Mouse (Mus musculus): ENCODE measurements around the gene Zfp827. TPM values are rescaled to one million over a fixed set of nuclear protein-coding genes. Genes with fewer than 3 reads are reported as not detected.

The Zfp827 gene
- polyA plus RNA-seq, 1 experiment from 2014 or later, result 4.3 TPM

DNA sequence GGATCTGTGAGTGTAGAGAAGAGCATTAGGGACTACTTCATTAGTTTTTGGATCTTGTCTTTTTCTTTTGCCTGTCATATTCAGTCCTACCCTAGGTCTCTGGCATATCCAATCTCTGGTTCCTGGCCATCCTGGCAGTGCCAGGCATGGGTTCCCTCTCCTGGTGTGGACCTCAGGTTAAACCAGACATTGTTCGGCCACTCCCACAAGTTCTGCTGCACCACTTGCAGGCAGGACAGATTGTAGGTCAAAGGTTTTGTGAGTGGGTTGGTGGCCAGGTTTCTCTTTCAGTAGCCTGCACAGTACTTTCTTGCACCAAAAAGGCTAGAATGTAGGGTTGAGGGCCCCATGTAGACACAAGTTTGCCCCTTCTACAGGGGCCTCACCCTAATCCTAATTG lies 125.0 kb downstream of the Zfp827 start:
- no peak overlapping the region for H3K4me3 ChIP-seq (ENCODE audit: low read depth, low read length)
- peaks cover 8% of the 10 kb centered on the region; the same call in 1 of the 2 replicates for H3K36me3 ChIP-seq (ENCODE audit: control insufficient read depth, insufficient read depth)
- WGBS, result 81% methylated on average over 1 of the region's 1 CpGs
- H3K9ac ChIP-seq (ENCODE audit: low read depth, low read length), result no peak overlapping the region
- no peak overlapping the region for H3K4me2 ChIP-seq (replicated peaks; ENCODE audit: low read depth)
- 0 out of 2 replicates have a peak, but pooled peaks cover 3% of the 10 kb centered on the region for H3K4me1 ChIP-seq (replicated peaks; ENCODE audit: control insufficient read depth, insufficient read depth, low read length)
- H3K27me3 ChIP-seq (replicated peaks; ENCODE audit: control insufficient read depth, insufficient read depth, low read length), result no peaks in the 10 kb centered on the region
- TF ChIP-seq CTCF (IDR thresholded peaks at IDR 0.05; ENCODE audit: low read depth), result no peak
- H3K9me3 ChIP-seq (ENCODE audit: control insufficient read depth), result no peaks in the 10 kb centered on the region
- ATAC-seq, result 0 out of 2 replicates have a peak, but pooled peaks have one; percentile 41
- H3K27ac ChIP-seq (ENCODE audit: low read depth, low read length), result no peak overlapping the region

DNA sequence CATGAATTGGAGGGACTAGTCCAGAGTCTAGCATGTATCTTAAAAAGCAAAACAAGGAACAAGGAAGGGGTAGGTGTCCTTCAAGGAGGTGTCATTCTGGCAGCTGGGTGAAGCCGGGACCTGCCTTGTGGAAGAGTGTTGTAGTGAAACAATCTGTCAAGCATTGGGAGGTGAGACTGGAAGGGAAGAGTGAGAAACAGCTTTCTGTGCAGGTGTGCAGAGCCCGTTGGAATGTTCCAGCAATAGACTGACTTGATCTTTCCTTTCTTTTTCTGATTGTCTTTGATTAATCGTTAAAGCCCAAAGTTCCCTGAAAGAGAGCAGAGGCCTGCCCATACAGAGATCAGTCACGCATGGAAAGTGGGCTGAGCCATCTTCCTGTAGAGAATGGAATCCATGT lies 125.4 kb downstream of the Zfp827 start:
- Histone ChIP-seq H3K4me2 (replicated peaks; ENCODE audit: low read depth) (no peak overlapping the region), H3K9ac (ENCODE audit: low read depth, low read length) (no peak overlapping the region), H3K9me3 (ENCODE audit: control insufficient read depth) (no peaks in the 10 kb centered on the region), H3K27ac (ENCODE audit: low read depth, low read length) (0 out of 2 replicates have a peak overlapping the region, but pooled peaks have one; percentile 15), H3K36me3 (ENCODE audit: control insufficient read depth, insufficient read depth) (peaks cover 8% of the 10 kb centered on the region; the same call in 1 of the 2 replicates), H3K4me3 (ENCODE audit: low read depth, low read length) (no peak overlapping the region), H3K4me1 (replicated peaks; ENCODE audit: control insufficient read depth, insufficient read depth, low read length) (0 out of 2 replicates have a peak, but pooled peaks cover 3% of the 10 kb centered on the region), H3K27me3 (replicated peaks; ENCODE audit: control insufficient read depth, insufficient read depth, low read length) (no peaks in the 10 kb centered on the region)
- no peak for TF ChIP-seq CTCF (IDR thresholded peaks at IDR 0.05; ENCODE audit: low read depth)
- ATAC-seq, result no peak
- WGBS, result 86% methylated on average over 4 of the region's 4 CpGs

DNA sequence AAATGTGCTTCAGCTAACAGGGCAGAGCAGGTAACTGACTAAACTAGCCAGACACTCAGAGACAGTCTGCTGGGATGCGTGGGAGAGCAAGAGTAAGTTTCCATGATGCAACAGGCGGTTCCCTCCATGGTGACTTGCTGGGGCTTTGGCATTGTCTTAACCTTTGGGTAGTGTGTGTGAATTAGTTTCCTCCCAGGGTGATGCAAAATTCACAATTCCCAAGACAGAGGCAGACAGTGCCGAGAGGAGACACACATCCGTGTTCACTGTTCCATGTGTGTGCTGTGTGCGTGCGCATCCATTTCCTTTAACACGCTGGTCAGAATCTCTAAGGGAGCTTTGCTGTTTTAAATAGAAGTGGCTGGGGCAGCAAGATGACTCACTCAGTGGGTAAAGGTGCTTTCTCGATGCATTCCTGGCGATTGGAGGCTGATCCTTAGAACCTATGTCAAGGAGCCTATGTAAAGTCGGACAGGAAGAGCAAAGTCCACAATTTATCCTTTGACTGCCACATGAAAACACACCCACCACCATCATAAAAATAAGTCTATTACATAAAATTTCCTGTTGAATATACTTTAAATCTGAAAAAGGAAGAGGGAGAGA lies 127.4 kb downstream of the Zfp827 start:
- no peak for TF ChIP-seq CTCF (IDR thresholded peaks at IDR 0.05; ENCODE audit: low read depth)
- H3K27me3 ChIP-seq (replicated peaks; ENCODE audit: control insufficient read depth, insufficient read depth, low read length), result no peaks in the 10 kb centered on the region
- no peaks in the 10 kb centered on the region for H3K9me3 ChIP-seq (ENCODE audit: control insufficient read depth)
- peak overlapping the region; percentile 54 for H3K27ac ChIP-seq (ENCODE audit: low read depth, low read length)
- peak; percentile 91 for ATAC-seq
- no peak overlapping the region for H3K9ac ChIP-seq (ENCODE audit: low read depth, low read length)
- 0 out of 2 replicates have a peak overlapping the region, but pooled peaks have one; percentile 21 for H3K4me2 ChIP-seq (replicated peaks; ENCODE audit: low read depth)
- peaks cover 5% of the 10 kb centered on the region; the same call in 1 of the 2 replicates for H3K36me3 ChIP-seq (ENCODE audit: control insufficient read depth, insufficient read depth)
- H3K4me1 ChIP-seq (replicated peaks; ENCODE audit: control insufficient read depth, insufficient read depth, low read length), result 0 out of 2 replicates have a peak, but pooled peaks cover 3% of the 10 kb centered on the region
- WGBS, result 60% methylated on average over 10 of the region's 10 CpGs
- H3K4me3 ChIP-seq (ENCODE audit: low read depth, low read length), result no peak overlapping the region

DNA sequence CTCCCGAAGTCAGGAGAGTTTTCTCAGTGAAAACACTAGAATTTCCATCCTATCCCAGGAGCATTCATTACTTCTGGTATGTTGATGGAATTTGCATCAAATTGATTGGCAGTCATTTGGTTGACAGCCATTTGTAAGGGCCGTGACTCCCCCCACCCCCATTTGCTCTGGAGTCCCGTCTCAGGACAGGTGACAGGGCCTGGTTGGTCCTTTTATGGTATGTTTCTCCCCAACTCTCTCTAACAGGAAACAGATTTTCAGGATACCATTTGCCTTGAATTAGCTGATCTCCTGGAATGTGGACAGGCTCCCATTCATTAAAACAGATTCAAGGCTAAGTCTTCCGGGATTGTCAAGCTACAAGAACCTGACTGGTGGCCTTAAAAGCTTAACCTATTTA lies 129.1 kb downstream of the Zfp827 start:
- no peak for TF ChIP-seq CTCF (IDR thresholded peaks at IDR 0.05; ENCODE audit: low read depth)
- Histone ChIP-seq H3K9me3 (ENCODE audit: control insufficient read depth) (no peaks in the 10 kb centered on the region), H3K4me3 (ENCODE audit: low read depth, low read length) (no peak overlapping the region), H3K9ac (ENCODE audit: low read depth, low read length) (no peak overlapping the region), H3K27me3 (replicated peaks; ENCODE audit: control insufficient read depth, insufficient read depth, low read length) (no peaks in the 10 kb centered on the region), H3K27ac (ENCODE audit: low read depth, low read length) (no peak overlapping the region), H3K4me2 (replicated peaks; ENCODE audit: low read depth) (no peak overlapping the region), H3K4me1 (replicated peaks; ENCODE audit: control insufficient read depth, insufficient read depth, low read length) (0 out of 2 replicates have a peak, but pooled peaks cover 3% of the 10 kb centered on the region), H3K36me3 (ENCODE audit: control insufficient read depth, insufficient read depth) (peaks cover 5% of the 10 kb centered on the region; the same call in 1 of the 2 replicates)
- 73% methylated on average over 4 of the region's 4 CpGs for WGBS
- no peak for ATAC-seq

DNA sequence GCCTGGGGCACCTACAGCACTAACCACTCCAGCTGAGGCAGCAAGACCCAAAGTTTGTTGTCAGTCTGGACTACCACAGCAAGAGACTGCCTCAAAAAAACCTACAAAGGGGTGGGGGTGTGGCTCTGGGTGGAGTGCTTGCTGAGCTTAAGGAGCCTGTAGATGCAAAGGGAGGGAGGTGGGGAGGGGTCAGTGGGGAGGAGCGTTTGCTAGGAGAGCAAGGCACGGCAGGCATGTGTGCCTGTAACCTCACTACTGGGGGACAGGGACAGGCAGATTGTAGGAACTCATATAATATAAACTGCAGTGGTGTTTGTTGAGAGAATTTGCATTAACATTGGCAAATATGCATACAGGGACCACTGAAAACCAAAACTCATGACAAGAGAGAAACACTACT lies 130.1 kb downstream of the Zfp827 start:
- ATAC-seq, result no peak
- H3K27me3 ChIP-seq (replicated peaks; ENCODE audit: control insufficient read depth, insufficient read depth, low read length), result no peaks in the 10 kb centered on the region
- H3K4me3 ChIP-seq (ENCODE audit: low read depth, low read length), result no peak overlapping the region
- H3K9ac ChIP-seq (ENCODE audit: low read depth, low read length), result no peak overlapping the region
- peaks cover 8% of the 10 kb centered on the region; the same call in 1 of the 2 replicates for H3K4me1 ChIP-seq (replicated peaks; ENCODE audit: control insufficient read depth, insufficient read depth, low read length)
- WGBS, result 56% methylated on average over 2 of the region's 2 CpGs
- no peaks in the 10 kb centered on the region for H3K9me3 ChIP-seq (ENCODE audit: control insufficient read depth)
- no peak overlapping the region for H3K27ac ChIP-seq (ENCODE audit: low read depth, low read length)
- H3K4me2 ChIP-seq (replicated peaks; ENCODE audit: low read depth), result no peak overlapping the region
- no peak for TF ChIP-seq CTCF (IDR thresholded peaks at IDR 0.05; ENCODE audit: low read depth)
- peaks cover 5% of the 10 kb centered on the region; the same call in 1 of the 2 replicates for H3K36me3 ChIP-seq (ENCODE audit: control insufficient read depth, insufficient read depth)

DNA sequence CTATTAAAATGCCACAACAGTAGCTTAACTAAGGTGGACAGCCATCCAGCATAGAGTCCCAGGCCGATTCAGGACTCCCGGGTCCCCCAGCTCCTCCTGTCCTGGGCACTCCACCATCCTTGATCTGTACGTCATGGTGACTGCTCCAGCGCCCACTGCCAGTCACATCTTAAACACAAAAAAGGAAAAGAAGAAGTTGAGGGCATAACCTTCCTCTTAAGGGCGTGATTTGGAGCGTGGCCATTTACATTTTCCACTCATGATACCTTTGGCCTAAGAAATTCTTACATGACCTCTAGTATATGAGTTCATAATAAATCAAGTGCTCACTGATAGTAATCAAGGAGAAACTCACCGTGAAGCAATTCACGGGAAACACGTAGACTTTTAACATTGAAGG lies 131.2 kb downstream of the Zfp827 start:
- TF ChIP-seq CTCF (IDR thresholded peaks at IDR 0.05; ENCODE audit: low read depth), result no peak
- H3K27me3 ChIP-seq (replicated peaks; ENCODE audit: control insufficient read depth, insufficient read depth, low read length), result no peaks in the 10 kb centered on the region
- peaks cover 5% of the 10 kb centered on the region; the same call in 1 of the 2 replicates for H3K36me3 ChIP-seq (ENCODE audit: control insufficient read depth, insufficient read depth)
- 85% methylated on average over 9 of the region's 9 CpGs for WGBS
- no peak for ATAC-seq
- no peak overlapping the region for H3K9ac ChIP-seq (ENCODE audit: low read depth, low read length)
- H3K4me1 ChIP-seq (replicated peaks; ENCODE audit: control insufficient read depth, insufficient read depth, low read length), result peaks cover 8% of the 10 kb centered on the region; the same call in 1 of the 2 replicates
- H3K9me3 ChIP-seq (ENCODE audit: control insufficient read depth), result no peaks in the 10 kb centered on the region
- H3K4me2 ChIP-seq (replicated peaks; ENCODE audit: low read depth), result no peak overlapping the region
- no peak overlapping the region for H3K4me3 ChIP-seq (ENCODE audit: low read depth, low read length)
- no peak overlapping the region for H3K27ac ChIP-seq (ENCODE audit: low read depth, low read length)
